Mouse (Mus musculus) heart, adult 9 months (tissue): ENCODE results near the gene Ceacam16.

Source experiments
- DNase-seq, 2 experiments: peaks; one replicate each; pipeline ENCODE4 v3.0.0; 2022; ENCODE audit warnings: low spot score in 2 of 2

Gene Ceacam16

DNA sequence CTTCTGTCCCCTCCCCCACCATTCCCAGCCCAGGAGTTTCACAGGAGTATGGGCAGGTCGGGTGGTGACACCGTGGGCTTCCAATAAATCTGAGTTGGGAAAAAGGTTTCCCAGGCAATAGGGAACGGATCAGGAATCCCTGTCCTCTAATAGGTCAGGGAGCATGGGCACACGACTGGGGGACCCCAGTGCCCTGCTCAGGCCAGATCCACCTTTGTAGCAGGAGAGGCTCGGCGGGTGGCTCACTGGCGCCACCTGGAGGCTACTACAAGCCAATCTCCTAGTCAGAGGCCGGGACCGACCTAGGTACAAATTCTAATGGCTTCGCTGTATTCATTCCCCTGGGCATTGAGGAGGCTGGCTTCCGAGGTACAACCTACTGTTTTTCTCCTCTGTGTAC lies 17.5 kb downstream of the Ceacam16 start:
- peak; percentile 67 to 77 for DNase-seq

DNA sequence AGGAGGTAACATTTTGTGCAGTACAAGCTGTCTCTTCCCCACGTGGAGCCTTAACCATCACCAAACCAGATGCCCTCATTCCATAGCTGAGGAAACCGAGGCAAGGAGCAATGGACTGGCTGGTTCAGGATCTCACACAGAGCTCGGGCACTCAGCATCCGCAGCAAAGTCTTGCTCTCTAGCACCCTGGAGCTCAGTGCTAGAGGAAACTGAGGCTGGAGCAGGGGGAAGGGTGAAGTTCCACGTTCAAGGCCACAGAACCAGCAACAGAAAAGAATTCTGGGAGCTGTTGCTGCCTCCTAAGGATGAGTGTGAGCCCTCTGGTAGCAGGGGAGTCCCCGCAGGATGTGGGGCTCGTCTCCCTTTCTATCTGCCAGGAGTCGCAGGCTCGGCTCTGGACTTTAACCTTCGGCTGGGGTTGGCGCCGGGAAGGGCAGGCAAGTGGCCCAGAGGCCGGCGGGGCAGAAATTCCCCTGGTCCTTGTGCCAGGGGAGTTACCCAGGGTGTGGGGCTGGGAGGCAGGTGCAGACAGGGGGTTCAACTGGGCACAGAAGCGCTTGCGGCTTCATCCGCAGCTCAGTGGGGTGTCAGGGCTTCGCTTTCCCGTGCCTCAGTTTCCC lies 18.1 kb downstream of the Ceacam16 start:
- DNase-seq = peak in 1 of 2 experiments; percentile 40

DNA sequence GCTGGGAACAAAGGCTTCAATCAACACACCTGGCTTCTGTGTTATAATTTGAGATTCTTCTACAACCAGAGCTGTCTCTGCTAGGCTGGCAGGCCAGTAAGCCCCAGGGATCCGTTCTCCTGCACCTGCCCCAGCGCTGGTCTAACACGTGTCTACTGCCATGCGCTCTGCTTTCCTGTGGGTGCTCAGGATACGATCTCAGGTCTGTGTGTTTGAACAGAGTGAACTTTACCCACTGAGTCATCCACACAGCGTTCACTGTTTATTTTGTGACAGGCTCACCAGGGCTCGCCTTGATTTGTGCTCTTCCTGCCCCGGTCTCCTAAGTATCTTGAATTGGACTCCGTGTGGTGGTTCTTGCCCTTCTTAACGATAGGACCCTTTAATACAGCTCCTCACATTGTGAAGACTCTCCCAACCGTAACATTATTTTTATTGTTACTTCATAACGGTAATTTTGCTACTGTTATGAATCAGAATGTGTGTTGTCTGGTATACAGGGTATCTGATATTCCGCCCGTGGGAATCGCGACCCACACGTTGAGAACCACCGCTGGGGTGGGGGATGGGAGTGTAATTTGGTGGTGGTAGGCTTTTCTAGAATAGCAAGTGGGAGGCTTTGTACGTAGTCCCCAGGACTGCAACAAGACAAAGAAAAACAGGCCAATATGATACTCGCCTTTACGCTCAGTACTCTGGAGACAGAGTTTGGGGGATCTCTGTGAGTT lies 19.2 kb downstream of the Ceacam16 start:
- DNase-seq = no peak

DNA sequence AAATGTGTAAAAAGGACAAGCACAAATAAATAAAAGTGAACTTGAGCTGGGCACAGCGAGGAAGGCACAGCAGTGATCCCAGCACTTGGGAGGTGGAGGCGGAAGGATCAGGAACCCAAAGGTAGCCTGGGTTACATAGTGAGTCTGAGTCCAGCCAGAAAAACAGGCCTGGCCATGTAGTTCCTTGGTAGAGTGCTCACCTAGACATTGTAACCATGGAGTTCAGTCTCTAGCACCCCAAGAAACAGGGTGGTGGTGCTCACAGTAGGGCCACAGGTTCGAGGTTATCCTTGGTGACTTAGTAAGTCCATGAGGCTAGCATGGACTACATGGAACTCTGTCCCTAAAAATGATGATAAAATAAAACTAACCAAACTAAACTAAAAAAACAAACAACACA lies 20.2 kb downstream of the Ceacam16 start:
- DNase-seq = no peak

DNA sequence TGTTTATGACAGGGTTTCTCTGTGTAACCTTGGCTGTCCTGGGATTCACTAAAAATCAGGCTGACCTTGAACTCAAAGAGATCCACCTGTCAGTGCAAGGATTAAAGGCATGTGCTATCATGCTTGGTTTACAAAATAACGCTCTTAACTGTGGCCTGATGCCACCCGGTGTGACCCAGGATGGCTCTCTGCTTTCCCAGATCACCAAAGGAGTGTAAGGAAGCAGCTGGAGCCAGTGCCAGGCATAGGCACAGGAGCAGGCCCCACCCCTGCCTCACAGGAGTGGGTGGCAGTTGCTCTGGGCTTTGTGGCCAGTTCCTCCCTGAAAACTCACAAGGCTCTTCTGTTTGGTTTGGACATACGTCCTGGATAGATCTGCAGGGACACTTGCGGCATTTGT lies 20.7 kb downstream of the Ceacam16 start:
- no peak for DNase-seq

DNA sequence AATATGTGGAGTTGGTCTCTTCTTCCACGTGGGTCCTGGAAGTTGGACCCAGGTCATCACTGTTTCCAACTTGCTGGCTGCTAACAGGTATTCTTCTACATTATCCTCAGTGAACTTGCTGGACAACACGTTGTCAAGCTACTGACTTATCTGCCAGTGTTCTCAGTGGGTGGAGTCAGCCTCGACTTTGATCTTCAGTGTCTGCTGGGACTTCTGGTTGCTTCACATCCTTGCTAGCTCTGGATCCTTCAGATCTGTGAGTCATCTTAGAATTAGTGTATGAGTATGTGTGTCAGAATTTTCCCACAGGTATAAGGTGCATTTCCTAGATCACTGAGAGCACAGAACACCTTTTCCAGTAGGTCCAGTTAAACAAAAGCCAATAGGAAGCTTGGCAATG lies 24.3 kb downstream of the Ceacam16 start:
- no peak for DNase-seq

DNA sequence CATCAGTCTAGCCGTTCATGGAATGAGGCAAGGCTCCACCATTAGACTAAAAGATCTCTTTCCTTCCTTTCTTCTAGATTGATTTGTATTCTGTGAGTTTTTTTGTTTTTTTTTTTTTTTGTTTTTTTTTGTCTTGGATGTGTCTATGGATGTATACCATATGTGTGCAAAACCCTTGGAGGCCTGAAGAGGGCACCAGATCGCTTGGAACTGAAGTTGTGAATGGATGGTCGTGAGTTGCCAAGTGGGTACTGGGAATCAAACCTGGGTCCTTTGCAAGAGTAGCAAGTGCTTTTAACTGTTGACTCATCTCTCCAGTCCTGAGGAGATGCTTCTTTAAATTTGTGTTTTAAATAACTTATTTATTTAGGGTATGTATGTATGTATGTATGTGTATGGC lies 27.0 kb downstream of the Ceacam16 start:
- DNase-seq = no peak

DNA sequence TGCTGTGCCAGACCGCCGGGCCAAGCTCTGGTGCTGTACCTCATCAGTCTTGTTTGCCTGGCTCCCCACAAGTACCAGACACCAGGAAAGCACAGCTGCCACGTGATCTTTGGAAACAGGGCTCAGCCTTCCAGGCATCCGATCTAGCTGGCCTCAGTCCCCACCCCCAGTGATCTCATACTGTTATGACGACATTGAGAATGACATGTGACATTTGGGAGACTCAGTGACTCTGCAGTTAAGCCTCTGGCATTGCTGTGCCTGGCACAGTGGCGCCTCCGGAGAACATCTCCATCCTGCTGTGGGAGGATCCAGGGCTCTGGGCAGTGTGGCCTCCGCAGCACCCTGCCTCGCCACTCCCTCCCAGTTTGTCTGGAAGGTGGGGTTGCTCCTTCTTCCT lies 29.3 kb downstream of the Ceacam16 start:
- DNase-seq = peak in 1 of 2 experiments; percentile 62

DNA sequence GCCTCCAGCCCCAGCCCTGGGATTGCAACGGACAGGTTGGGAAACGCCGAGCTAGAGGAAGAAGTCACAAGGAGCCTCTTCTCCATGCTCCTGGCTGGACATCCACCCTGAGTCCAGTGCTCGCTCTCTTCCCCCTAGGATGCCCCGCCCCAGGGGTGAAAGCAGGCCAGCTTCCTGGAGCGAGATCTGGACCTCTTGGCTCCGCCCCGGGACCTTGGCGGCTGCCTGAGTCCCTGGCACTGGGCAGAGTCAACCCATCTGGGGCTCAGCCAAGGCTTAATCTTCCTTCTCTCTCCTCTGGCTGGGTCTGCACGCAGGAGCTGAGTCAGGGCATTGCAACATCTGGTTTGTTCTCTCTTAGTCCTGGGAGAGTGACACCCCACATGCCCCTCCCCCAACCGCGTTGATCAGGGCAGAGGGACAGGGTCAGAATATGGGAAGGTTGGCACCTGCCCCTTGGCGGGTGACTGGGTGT lies 30.4 kb downstream of the Ceacam16 start:
- peak; percentile 95 to 97 for DNase-seq

DNA sequence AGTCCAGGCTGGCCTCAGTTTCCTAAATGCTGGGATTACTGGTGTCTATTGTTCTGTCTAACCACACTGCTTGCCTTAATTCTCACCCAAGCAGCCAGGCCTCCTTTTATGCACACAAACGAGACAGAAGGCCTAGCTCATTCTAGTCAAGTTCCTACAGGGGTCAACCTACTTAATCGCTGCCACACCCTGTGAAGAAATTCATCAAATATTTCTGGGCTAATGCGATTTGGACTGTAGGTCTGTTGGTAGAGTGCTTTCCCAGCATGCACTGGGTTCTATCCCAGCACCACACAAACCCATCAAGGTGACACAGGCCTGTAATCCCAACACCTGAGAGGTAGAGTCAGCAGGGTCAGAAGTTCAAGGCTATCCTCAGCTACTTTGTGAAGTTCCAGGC lies 31.4 kb downstream of the Ceacam16 start:
- no peak for DNase-seq

DNA sequence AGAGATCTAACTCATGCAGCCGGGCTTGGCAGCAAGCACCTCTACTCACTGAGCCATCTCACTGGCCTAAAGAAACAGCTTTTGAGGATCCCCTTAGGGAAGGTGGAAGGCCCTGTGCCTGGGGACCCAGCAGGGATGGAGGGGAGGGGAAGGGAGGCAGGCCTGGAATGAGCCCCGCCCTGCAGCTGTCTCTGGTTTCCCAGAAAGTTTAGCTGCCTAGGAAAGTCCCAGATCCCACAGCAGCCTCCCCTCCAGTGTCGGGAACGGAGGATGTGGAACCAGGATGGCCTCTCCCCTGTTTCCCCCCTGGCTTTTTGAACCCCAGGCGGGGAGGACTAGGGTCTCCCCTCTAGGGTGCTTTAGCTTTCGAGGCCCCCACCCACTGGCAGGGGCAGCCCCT lies 34.3 kb downstream of the Ceacam16 start:
- DNase-seq = peak in 1 of 2 experiments; percentile 48

DNA sequence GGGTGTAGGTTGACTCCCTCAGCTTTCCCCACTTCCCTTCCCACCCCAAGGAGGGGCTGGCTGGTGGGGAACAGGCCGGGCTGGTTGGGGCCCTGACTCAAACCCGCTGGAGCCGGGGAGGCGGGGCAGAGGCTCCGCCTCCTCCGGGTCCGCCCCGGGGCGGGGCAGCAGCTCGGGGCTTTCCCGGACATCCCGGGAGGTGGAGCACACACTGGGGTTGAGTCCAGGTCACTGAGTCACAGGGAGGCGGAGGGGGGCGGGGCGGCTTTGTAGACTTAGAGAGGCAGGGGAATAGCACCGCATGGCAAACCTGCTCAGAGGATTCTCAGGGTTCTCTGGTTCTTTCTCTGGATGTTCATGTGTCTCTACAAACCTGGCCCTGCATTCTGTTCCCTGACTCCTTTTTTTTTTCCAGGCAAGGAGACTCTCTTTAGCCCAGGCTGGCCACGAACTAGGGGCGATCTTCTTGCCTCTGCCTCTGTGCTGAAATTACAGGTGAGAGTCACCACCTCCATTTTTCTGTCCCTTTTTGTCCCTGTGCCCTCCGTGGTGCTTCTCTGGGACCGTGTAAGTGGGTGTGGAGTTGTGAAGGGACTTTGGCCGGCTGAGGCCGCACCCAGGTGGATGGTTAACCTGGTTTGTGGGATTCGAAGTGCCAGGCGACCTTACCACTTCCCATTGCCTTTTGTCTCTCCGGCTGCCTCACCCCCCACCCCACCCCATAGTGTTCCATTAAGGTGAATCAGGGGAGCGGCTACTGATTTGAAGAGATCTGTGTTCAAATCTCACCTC lies 36.7 kb downstream of the Ceacam16 start:
- DNase-seq = peak; percentile 89 to 90

DNA sequence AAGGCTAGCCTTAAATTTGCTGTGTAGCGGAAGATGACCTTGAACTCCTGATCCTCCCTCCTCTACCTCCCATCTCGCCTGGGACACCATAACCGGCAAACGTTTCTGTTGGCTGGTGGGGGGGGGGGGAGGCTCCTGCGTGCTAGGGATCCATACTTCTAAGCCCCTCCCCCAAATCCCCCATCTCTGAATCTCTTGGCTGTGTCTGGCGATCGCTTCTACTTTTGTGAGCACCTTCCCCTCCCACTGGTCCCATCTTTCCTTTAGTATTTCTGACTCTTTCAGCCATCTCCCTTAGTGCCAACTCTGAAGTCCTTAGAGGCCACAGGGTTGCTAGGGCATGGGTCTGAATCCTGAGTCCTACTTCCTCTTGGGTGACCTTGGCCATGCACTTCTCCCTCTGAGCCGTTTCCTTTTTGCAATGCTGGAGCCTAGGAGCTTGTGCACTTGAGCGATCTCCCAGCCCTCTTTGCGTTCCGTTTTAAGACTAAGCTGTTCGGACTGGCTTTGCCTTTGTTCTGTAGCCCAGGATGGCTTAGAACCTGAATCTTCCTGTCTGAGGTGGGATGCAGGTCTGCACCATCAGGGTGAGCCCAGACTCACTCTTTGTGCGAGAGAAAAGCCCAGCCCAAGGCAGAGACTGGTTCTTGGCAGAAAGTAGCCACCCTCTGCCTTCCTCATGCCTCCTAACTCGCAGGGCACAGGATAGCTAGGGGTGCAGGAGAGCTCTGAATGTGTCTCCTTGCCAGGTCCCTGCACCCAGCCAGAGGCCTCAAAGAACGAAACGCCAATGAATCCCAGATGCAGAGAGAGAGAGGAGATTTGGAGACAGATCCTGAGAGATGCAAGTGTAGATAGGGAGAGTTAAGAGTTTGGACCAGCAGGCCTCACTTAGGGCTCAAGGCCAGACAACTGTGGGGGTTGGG lies 37.6 kb downstream of the Ceacam16 start:
- DNase-seq = peak; percentile 48 to 61

DNA sequence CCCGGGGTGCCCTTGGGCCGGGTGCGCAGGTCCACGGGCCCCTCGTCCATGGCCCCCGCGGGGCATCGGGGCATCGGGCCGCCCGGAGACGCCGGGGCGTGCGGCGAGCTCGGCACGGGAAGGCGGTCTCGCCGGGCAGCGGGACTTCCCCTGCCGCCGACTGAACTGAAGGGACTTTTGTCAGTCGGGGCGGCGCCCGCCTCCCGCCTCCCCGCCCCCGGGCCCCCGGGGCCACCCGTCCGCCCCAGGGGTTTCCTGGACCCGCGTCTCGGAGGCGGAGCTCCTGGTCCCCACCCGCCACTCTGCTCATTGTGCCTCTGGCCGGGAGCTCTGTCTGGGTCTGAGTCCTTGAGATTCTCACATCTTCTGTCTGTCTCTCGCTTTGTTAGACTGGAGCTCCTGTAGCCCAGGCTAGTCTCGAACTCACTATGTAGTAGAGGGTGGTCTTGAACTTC lies 38.5 kb downstream of the Ceacam16 start, which contains the start of gene Bcl3:
Gene Bcl3, minus strand, starts transcription at position 167 of the 455 bp plus-strand sequence.
- peak; percentile 81 to 83 for DNase-seq

DNA sequence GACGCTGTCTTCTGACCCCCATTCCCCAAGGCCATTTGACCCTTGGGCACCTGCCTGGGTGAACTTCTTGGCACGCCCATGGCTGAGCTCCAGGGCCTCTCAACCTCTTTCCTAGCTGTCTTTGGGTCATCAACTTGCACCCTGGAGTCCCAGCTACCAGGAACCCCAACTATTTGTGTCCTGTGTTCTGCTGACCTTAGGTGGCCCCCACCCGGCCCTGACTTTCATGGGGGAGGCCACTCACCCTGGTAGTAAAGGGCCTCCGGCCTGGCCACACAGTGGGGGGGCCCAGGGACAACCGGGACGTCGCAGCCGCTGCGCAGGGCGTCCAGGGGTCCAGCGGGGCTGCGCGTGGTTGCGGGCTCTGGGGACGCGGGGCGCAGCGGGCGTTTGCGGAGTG lies 38.9 kb downstream of the Ceacam16 start:
- no peak for DNase-seq

DNA sequence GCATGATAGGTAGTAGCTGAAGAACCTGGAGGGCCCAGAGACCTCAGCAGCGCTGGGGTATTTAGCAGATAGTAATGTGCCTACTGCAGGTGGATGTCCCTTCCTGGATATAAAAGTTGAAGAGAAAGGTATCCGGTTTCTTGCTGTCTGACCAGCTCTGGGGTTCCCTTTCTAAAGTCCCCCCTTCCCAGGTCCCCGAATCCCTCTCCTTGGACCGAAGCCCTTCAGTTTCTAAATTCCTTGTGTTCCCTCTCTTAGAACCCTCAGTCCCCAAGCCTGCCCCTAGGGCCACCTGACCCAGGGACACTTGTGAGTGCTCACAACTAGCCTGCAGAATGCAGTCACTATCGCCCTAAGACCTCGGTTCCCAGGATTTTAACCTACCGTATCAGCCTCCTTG lies 39.5 kb downstream of the Ceacam16 start:
- DNase-seq = no peak

DNA sequence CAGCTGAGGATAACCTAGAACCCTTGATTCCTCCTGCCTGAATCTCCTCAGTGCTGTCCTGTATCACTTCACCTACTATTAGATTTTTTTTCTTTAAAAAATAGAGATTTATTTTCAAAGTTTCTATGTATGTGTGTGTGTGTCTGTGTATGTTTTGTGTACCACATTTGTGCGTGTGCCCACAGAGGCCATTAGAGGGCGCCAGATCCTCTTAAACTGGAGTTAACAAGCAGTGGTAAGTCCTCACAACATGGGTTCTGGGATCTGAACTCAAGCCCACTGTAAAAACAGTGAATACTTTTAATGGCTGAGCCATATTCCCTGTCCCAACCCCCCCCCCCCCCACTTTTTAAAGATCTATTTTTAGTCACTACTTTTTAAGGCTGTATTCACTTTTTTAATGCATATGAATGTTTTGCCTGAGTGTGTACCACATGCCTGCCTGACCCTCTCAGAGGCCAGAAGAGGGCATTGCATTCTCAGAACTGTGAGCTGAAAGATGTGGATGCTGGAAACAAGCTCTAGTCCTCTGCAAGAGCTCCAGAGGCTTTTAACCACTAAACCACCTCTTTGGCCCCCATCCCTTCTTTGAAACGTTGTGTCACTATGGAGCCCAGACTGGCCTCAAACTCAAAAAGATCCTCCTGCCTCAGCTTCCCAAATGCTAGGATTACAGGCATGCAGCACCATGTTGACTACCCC lies 40.6 kb downstream of the Ceacam16 start:
- DNase-seq = no peak

DNA sequence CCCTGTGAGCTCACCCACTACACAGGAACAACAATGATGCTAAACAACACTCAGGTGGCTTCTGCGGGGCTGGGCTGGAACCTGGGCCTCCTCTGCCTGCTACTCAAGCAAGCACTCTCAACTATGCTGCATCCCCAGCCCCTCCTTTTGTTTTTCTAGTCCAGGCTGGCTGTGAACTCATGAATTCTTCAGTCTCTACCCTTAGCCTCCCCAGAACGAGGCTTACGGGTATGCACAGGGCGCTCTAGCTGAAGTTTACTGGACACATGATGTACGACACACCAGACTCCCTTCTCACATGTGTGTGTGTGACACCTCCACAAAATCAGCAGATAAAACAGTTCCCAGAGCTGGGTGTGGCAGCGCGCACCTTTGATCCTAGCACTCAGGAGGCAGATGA lies 42.2 kb downstream of the Ceacam16 start:
- no peak for DNase-seq

DNA sequence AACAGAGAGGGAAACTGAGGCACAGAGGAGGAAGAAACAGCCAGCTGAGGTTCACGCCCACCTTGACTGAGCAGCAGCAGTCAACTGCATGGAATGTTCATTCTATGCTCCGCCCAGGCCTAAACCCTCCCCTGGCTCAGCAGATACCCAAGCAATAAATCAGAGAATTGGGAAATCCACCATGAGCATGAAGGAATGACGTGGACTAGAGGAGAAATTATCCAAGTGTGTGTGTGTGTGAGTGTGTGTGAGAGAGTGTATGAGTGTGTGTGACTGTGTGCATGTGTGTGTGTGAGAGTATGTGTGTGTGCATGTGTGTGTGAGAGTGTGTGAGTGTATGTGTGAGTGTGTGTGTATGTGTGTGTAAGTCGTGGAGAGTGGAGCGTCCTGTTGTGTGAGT lies 42.7 kb downstream of the Ceacam16 start:
- DNase-seq = no peak

DNA sequence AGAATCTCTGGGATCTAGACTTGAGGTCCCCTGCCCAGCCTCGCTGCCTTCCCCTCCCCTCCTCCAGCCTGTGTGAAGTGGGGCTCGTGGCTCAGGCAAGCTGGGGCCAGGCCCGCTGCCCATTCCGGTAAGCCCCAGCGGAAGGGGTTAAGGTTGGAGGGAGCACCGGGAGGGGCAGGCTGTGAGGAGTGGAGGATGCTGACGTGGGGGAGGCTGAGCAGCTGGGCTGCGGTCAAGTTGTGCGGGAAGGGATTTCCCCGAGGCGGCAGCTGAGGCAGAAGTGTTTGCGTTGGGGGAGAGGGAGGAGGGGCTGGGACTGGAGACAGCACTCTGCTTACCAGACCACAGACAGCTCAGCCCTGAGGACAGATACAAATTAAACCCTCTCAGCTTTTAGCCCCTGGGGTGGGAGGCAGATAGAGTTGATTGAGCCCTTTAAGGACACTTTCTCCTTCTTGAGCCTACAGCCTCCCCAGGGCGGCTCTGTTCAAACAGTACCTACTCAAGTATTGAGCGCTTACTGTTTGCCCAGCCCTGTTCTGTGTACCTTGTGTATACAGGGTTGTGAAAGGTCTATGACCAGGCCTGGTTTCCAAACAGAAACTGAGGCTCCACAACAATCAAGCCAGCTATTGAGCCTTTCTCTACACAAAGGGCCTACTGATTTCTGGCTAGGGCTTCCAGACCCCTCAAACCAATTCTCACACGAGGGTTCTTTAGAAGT lies 43.6 kb downstream of the Ceacam16 start:
- DNase-seq = peak; percentile 77 to 79
